Mouse (Mus musculus) E14TG2a.4 (cell line): ENCODE data around the gene Paqr8.

Source experiments
- CTCF ChIP-seq: conservative IDR thresholded peaks from 2 replicates; pipeline ENCODE4 v1.5.1; 2014; ENCODE audit warnings: low read length
- NANOG ChIP-seq: IDR thresholded peaks from 2 replicates; pipeline ENCODE4 v1.6.1; 2014; ENCODE audit warnings: borderline replicate concordance, low read length, mixed read lengths
- POU5F1 ChIP-seq: IDR thresholded peaks from 2 replicates; pipeline ENCODE4 v1.6.1; 2014; ENCODE audit warnings: low read length, borderline replicate concordance

DNA sequence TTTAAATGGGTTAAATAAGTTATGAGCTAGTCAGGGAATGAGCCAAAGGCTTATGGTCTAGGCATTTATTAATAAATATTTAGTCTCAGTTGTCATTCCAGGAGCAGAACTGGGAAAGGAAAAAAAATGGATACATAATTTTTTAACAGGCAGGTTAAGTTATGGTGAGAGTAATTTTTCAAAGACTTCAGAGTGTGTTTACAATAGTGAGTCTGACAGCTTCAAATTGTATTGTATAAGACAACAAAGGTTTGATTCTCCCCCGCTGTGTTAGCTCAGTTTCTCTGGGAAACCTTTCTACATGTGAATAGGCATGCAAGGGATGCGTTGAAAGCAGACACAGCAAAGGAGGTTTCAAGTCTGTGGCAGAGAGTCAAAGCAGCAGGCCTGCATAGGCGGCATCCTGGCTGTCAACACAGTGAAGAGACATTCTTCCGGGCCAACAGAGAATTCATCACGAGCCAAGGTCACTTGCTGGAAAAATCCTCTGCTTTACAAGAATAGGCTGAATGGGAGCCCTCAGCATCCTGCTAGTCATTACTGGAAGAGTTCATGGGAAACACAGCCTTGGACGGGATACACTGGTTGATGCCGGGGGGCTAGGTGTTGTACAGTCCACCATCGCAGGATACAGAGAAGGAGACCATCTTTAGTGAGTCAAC is 23.0 kb upstream of the Paqr8 start:
- TF ChIP-seq CTCF (no peak), POU5F1 (peak; percentile 71), NANOG (peak; percentile 90)
